Mouse (Mus musculus): ENCODE results near the gene Fmod.

GRCm38 (mm10) chr1:134084128-134084527, 47.1 kb downstream of the Fmod start:
- no peak for TF ChIP-seq EP300 (IDR thresholded peaks at IDR 0.05; ENCODE audit: low read depth)
- no peak for TF ChIP-seq CTCF (IDR thresholded peaks at IDR 0.05; ENCODE audit: low read depth)

All from liver, embryonic 14.5 days (tissue).